Mouse (Mus musculus) testis, adult 2 months (tissue): ENCODE results near the gene Slc44a1.

Source experiments
- CTCF ChIP-seq: fragments of 200-500 bp; IDR thresholded peaks from 2 replicates; pipeline ENCODE4 v1.5.1; 2012; ENCODE audit warnings: low read depth, mild to moderate bottlenecking, inconsistent platforms, low read length, moderate library complexity; ENCODE audit not compliant: control insufficient read depth, insufficient read depth, insufficient replicate concordance
- POLR2A ChIP-seq: fragments of 200-500 bp; IDR thresholded peaks from 2 replicates; pipeline ENCODE4 v1.6.1; 2012; ENCODE audit warnings: low read depth, mild to moderate bottlenecking, inconsistent platforms, low read length, moderate library complexity; ENCODE audit not compliant: control insufficient read depth

- TF ChIP-seq CTCF, result no peak
- no peak for TF ChIP-seq POLR2A
Observed at GRCm38 (mm10) chr4:53567065-53567464, 126.9 kb downstream of the Slc44a1 start.
